Mouse (Mus musculus) monocyte, adult 5-6 weeks (primary cell): ENCODE measurements around the gene Rpusd3. TPM values are rescaled to one million over a fixed set of nuclear protein-coding genes. Genes with fewer than 3 reads are reported as not detected.

Experiments used
- ATAC-seq: fragments of 153-309, 156-312 bp; replicated peaks from 2 replicates; pipeline ENCODE4 v1.8.0; 2017; ENCODE audit warnings: mild to moderate bottlenecking; ENCODE audit not compliant: low TSS enrichment, insufficient number of reproducible peaks, severe bottlenecking, poor library complexity, low FRiP score
- total RNA-seq: library from RNA; stranded (forward); fragments of 200-1000, 200-491, 200-594 nt; gene quantifications from 3 replicates; pipeline ENCODE4 v1.2.3, GENCODE M21; 2017

The Rpusd3 gene
- total RNA-seq, 1 experiment from 2014 or later, result 6.9 TPM

GRCm38 (mm10) chr6:113433661-113434060, 14.5 kb upstream of the Rpusd3 start:
- no peak for ATAC-seq

GRCm38 (mm10) chr6:113431801-113432200, 12.7 kb upstream of the Rpusd3 start:
- no peak for ATAC-seq

DNA sequence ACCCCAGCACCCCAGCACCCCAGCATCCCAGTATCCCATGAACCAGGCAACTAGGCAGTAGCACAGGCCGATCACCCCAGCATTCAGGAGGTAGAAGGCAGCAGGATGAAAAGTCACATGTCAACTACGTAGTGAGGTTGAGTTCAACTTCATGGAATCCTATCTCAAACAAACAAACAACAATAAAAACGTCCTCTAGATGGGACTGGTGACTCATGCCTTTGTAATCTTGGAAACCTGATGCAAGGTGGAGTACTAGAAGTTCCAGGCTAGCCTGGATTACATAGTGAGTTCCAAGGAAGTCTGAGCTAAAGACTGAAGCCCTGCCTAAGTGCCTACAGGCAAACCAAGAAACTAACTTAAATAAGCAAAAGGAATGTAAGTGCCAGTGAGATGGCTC, 11.7 kb upstream of the Rpusd3 start:
- no peak for ATAC-seq

DNA sequence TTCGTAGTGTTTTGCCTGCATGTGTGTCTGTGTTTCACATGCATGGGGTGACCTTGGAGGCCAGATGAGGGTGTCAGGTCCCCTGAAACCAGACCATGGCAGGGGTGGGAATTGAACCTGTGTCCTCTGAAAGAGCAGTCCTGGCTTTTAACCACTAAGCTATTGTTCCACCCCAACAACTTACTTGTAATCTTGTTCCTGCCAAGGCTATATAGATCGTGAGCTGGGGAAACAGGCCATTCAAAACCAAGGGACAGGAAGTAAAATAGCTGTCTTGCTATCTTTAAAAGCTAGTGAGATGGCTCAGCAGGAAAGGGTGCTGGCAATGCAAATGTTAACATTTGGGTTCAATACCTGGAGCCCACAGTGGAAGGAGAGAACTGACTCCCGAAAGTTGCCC, 10.8 kb upstream of the Rpusd3 start:
- no peak for ATAC-seq

DNA sequence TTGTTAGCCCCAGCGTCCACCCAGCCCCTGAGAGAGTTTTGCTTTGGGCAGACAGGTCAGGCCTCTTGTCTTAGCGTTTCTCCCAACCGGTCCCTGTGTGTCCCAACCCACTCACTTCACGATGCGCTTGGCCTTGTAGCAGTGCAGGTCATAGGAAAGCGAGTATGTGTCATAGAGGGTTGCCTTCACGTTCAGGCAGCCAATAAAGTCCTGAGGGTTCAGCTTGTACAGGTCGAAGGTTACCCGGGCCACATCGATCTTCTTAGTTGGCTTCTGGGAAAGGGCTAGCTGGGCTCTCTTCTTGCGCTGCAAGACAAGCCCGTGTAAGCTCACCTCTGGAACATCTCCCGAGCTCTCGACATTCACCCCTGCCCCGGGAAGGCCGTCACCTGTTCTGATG, 8.9 kb upstream of the Rpusd3 start:
- ATAC-seq, result no peak

DNA sequence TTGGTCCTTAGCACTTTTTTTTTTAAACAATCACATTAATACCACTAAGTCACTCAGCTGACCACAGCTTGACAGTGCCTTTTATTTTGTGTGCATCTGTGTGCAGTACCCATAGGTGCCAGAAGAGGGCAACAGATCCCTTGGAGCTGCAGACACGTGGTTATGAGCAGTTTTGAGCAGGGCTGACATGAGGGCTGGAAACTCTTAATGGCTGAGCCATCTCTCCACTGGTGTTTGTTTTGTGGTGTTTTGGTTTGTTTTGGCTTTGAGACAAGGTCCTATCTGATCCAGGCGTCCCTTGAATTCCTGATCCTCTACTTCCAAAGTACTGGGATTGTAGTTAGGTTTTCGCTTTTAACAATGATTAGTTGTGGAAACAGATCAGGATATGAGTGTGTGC, 8.3 kb upstream of the Rpusd3 start:
- ATAC-seq, result peak; percentile 60; the same call in 1 of the 2 replicates

DNA sequence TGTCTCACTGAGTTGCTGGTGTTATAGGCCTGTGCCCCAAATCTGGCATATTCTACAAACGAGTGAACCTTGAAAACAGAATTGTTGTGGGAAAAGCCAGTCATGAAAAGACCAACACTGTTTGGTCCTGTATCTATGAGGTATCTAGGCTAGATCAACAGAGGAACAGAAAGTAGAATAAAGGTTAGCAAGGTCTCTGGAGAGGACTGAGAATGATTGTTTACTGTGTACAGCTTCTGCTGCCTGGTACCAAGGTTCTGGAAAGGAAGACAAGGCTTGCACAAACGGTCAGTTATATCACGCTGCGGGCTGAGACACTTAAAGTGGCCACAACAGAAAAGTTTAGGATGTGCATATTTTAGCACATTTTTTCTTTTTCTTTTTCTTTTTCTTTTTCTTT, 7.6 kb upstream of the Rpusd3 start:
- ATAC-seq, result no peak

GRCm38 (mm10) chr6:113424187-113424586, 5.0 kb upstream of the Rpusd3 start:
- no peak for ATAC-seq

DNA sequence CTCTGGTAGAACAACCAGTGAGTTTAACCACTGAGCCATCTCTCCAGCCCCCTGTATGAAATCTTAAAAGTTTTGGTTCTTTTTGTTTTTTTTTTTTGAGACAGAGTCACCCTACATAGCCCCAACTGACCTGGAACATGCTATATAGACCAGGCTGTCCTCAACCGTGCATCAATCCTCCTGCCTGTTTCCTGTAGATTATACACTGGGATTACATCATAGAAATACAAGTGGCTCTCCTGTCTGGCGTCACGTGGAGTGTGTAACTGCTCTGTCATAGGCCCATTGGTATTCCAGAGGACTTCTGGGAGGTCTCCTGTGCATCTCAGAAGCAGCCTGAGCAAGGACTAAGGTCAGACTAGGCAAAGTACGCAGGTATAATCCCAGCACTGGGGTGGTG, 3.9 kb upstream of the Rpusd3 start:
- ATAC-seq, result no peak

- 0 out of 2 replicates have a peak, but pooled peaks have one; percentile 1 for ATAC-seq
Measured at GRCm38 (mm10) chr6:113418441-113419198, 520 bp downstream of the Rpusd3 start.

DNA sequence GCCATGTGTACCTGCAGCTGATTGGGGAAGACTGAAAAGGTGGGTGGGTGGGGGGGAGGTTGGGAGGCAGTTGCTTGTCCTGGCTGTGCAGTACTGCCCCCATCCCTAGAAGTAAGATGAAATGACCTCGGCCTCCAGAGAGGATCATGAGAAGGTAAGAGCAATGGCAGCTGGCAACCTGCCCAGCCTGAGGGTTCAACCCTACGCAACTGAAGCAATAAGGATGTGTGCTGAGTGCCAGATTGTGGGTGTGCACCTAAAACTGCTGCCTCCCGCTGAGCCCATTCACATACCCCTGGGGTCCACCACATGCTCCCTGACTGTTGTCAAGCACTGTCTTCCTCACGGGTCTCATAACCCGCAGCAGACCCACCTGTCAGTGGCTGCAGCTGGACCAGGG, 2.7 kb downstream of the Rpusd3 start:
- no peak for ATAC-seq

DNA sequence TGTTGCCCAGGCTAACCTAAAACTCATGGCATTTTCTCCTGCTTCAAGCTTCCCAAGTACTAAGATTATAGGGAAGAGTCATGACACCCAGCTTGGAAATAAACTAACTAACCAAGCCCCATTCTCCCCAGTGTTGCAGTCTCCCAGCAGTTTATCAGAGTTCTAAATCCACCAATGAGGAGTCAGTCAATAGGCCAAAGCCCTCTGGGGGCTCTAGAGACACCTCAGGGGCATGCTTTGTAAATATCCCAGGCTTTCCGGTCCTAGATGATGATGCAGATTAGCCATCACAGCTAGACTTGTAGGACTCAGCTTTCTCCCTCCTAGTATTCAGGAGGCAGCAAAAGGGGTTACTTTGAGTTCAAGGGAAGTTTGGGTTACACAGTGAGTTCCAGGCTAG, 9.1 kb downstream of the Rpusd3 start:
- ATAC-seq, result no peak

DNA sequence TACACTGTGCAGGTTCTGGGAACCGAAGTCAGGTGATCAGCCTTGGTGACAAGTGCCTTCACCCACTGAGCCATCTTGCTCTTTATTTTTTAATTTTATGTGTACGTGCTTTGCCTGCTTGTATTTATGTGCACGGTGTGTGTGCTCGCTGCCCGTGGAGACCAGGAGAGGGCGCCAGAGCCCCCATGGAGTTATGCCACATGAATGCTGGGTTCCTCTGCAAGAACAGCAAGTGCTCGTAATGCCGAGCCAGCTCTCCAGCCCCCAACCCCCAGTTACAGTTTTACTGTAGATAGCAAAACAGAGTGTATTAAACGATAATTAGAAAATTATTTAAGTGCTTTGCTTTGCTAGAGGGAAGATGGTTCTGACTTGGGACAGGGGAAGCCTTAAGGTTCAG, 12.5 kb downstream of the Rpusd3 start:
- ATAC-seq, result no peak

GRCm38 (mm10) chr6:113405483-113405882, 13.7 kb downstream of the Rpusd3 start:
- no peak for ATAC-seq

- no peak for ATAC-seq
Measured at GRCm38 (mm10) chr6:113404649-113405448, 14.3 kb downstream of the Rpusd3 start.

DNA sequence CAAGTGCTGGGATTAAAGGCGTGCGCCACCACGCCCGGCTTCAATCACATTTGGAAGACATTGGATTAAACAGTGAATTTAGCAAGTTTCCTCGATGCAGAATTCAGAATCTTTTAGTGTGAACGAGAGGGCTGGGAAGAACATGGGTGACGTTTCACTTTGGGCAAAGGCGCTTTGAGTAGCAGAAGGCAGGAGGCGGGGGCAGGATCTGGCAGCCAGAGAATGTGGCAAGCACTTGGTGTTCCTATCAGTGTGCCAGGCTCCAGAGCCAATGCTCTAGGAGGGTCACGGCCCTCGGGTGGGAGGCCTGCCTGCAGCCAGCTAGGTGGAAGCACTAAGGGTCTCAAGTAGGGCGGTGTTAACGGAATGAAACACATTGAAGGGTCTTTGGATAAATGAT, 17.0 kb downstream of the Rpusd3 start:
- ATAC-seq, result no peak

DNA sequence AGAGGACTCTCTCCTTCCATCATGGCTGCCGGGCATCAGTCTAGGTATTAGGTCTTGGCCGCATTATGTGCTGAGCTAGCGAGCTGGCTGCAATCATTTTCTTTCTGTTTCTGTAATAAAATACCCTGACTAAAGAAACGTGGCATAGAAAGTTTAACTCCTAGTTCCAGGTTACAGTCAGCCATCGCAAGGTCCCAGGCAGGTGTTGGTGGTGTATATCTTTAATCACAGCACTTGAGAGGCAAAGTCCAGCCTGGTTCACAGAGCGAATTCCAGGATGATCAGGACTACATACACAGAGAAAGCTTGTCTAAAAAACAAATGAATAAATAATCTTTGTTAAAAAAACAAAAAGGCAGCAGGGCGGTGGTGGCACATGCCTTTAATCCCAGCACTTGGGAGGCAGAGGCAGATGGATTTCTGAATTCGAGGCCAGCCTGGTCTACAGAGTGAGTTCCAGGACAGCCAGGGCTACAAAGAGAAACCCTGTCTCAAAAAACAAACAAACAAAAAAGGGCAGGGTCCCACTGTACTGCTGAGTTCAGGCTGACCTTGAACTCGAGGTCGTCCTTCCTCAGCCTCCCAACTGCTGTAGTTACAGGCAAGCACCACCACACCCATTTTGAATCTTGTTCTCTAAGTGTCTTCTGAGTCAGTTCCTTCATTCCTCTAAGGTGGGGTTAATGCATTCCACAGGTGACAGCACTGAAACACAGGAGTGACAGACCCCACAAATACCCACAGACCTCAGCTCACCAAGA, 22.7 kb downstream of the Rpusd3 start:
- no peak for ATAC-seq

DNA sequence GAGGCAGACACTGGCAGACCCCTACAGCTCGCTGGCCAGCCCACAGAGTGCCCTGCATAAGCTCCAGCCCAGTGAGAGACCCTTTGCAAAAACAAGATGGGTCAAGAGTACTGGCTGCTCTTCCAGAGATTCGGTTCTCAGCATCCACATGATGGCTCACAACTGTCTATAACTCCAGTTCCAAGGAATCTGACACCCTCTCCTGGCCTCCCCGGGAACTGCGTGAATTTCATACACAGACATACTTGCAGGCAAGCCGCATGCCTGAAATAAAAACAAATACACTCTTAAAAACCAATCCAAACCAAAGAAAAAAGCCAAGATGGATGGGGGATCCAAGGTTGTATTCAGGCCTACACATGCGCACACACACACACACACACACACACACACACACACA, 23.6 kb downstream of the Rpusd3 start:
- no peak for ATAC-seq

GRCm38 (mm10) chr6:113394811-113395210, 24.3 kb downstream of the Rpusd3 start:
- no peak for ATAC-seq
